Mouse (Mus musculus): ENCODE results near the gene Olfr1462. TPM values are rescaled to one million over a fixed set of nuclear protein-coding genes. Genes with fewer than 3 reads are reported as not detected.

The Olfr1462 gene
- polyA plus RNA-seq (2012; ENCODE audit: insufficient read depth, insufficient read length, low replicate concordance, missing spikeins), result not detected in 2 replicates

- H3K4me3 ChIP-seq (ENCODE audit: insufficient read depth, low read depth, low read length), result no peak within 1 kb of the TSS
- TF ChIP-seq CTCF (IDR thresholded peaks at IDR 0.05; ENCODE audit: insufficient read depth, low read depth, low read length) (no peak), POLR2A (IDR thresholded peaks at IDR 0.05; ENCODE audit: insufficient read depth, low read depth, low read length) (no peak)
- 76% methylated on average over 1 of the region's 1 CpGs for WGBS
- no peaks in the 10 kb centered on the region for H3K4me1 ChIP-seq (ENCODE audit: control insufficient read depth, insufficient read depth, low read length)
- H3K27ac ChIP-seq (ENCODE audit: insufficient read depth, low read depth, low read length), result no peak within 1 kb of the TSS
These were observed at the start of gene Olfr1462 for GRCm38 (mm10) chr19:13185434-13185833. Gene Olfr1462, plus strand, starts transcription at chr19:13185734.

- WGBS, result 77% methylated on average over 1 of the region's 1 CpGs
- H3K4me1 ChIP-seq (ENCODE audit: control insufficient read depth, insufficient read depth, low read length), result no peaks in the 10 kb centered on the region
- TF ChIP-seq CTCF (IDR thresholded peaks at IDR 0.05; ENCODE audit: insufficient read depth, low read depth, low read length) (no peak), POLR2A (IDR thresholded peaks at IDR 0.05; ENCODE audit: insufficient read depth, low read depth, low read length) (no peak)
These were observed 36.1 kb upstream of the Olfr1462 start, which contains the start of gene Olfr1459 for GRCm38 (mm10) chr19:13149449-13149848. Gene Olfr1459, minus strand, starts transcription at chr19:13149549.

GRCm38 (mm10) chr19:13162700-13163099, 22.8 kb upstream of the Olfr1462 start, which contains the start of gene Olfr1461:
Gene Olfr1461, plus strand, starts transcription at chr19:13163000.
- no peak within 1 kb of the TSS for H3K27ac ChIP-seq (ENCODE audit: insufficient read depth, low read depth, low read length)
- 39% methylated on average over 1 of the region's 1 CpGs for WGBS
- H3K4me3 ChIP-seq (ENCODE audit: insufficient read depth, low read depth, low read length), result no peak within 1 kb of the TSS
- no peaks in the 10 kb centered on the region for H3K4me1 ChIP-seq (ENCODE audit: control insufficient read depth, insufficient read depth, low read length)
- TF ChIP-seq CTCF (IDR thresholded peaks at IDR 0.05; ENCODE audit: insufficient read depth, low read depth, low read length), result no peak
- TF ChIP-seq POLR2A (IDR thresholded peaks at IDR 0.05; ENCODE audit: insufficient read depth, low read depth, low read length), result no peak

More at GRCm38 (mm10) chr19:13149449-13149848, 36.1 kb upstream of the Olfr1462 start, which contains the start of gene Olfr1459:
- H3K4me3 ChIP-seq (ENCODE audit: insufficient read depth, low read depth, low read length), result no peak within 1 kb of the TSS
- no peak within 1 kb of the TSS for H3K27ac ChIP-seq (ENCODE audit: insufficient read depth, low read depth, low read length)

- WGBS, result 89% methylated on average over 11 of the region's 11 CpGs
- Histone ChIP-seq H3K27ac (ENCODE audit: insufficient read depth, low read depth, low read length) (no peak overlapping the region), H3K4me3 (ENCODE audit: insufficient read depth, low read depth, low read length) (no peak overlapping the region), H3K4me1 (ENCODE audit: control insufficient read depth, insufficient read depth, low read length) (no peaks in the 10 kb centered on the region)
- TF ChIP-seq CTCF (IDR thresholded peaks at IDR 0.05; ENCODE audit: insufficient read depth, low read depth, low read length) (no peak), POLR2A (IDR thresholded peaks at IDR 0.05; ENCODE audit: insufficient read depth, low read depth, low read length) (no peak)
These were observed 36.1 kb downstream of the Olfr1462 start for GRCm38 (mm10) chr19:13221666-13222065.

GRCm38 (mm10) chr19:13231028-13231427, 45.5 kb downstream of the Olfr1462 start, which contains the start of gene Olfr1463:
Gene Olfr1463, plus strand, starts transcription at chr19:13231328.
- no peak for TF ChIP-seq CTCF (IDR thresholded peaks at IDR 0.05; ENCODE audit: insufficient read depth, low read depth, low read length)
- TF ChIP-seq POLR2A (IDR thresholded peaks at IDR 0.05; ENCODE audit: insufficient read depth, low read depth, low read length), result no peak
- H3K4me3 ChIP-seq (ENCODE audit: insufficient read depth, low read depth, low read length), result no peak within 1 kb of the TSS
- no peak within 1 kb of the TSS for H3K27ac ChIP-seq (ENCODE audit: insufficient read depth, low read depth, low read length)
- H3K4me1 ChIP-seq (ENCODE audit: control insufficient read depth, insufficient read depth, low read length), result no peaks in the 10 kb centered on the region

Other genes starting within 250 kb of the Olfr1462 start
- gene Olfr1450, start 235.5 kb upstream of the Olfr1462 start, polyA plus RNA-seq (2012; ENCODE audit: insufficient read depth, insufficient read length, low replicate concordance, missing spikeins), result not detected in 2 replicates
- gene Olfr1451, start 190.7 kb upstream of the Olfr1462 start, polyA plus RNA-seq (2012; ENCODE audit: insufficient read depth, insufficient read length, low replicate concordance, missing spikeins), result not detected in 2 replicates
- gene Olfr1453, start 157.4 kb upstream of the Olfr1462 start, polyA plus RNA-seq (2012; ENCODE audit: insufficient read depth, insufficient read length, low replicate concordance, missing spikeins), result not detected in 2 replicates
- gene Olfr1454, start 125.1 kb upstream of the Olfr1462 start, polyA plus RNA-seq (2012; ENCODE audit: insufficient read depth, insufficient read length, low replicate concordance, missing spikeins), result not detected in 2 replicates
- gene Olfr1457, start 87.8 kb upstream of the Olfr1462 start, polyA plus RNA-seq (2012; ENCODE audit: insufficient read depth, insufficient read length, low replicate concordance, missing spikeins), result not detected in 2 replicates
- not detected in 2 replicates for gene Olfr1458, start 79.0 kb upstream of the Olfr1462 start, polyA plus RNA-seq (2012; ENCODE audit: insufficient read depth, insufficient read length, low replicate concordance, missing spikeins)
- not detected in 2 replicates for gene Olfr1459, start 36.2 kb upstream of the Olfr1462 start, polyA plus RNA-seq (2012; ENCODE audit: insufficient read depth, insufficient read length, low replicate concordance, missing spikeins)
- gene Olfr1461, start 22.7 kb upstream of the Olfr1462 start, polyA plus RNA-seq (2012; ENCODE audit: insufficient read depth, insufficient read length, low replicate concordance, missing spikeins), result not detected in 2 replicates
- gene Olfr1463, start 45.6 kb downstream of the Olfr1462 start, polyA plus RNA-seq (2012; ENCODE audit: insufficient read depth, insufficient read length, low replicate concordance, missing spikeins), result not detected in 2 replicates
- gene Olfr1465, start 129.8 kb downstream of the Olfr1462 start, polyA plus RNA-seq (2012; ENCODE audit: insufficient read depth, insufficient read length, low replicate concordance, missing spikeins), result not detected in 2 replicates
- not detected in 2 replicates for gene Olfr1466, start 153.1 kb downstream of the Olfr1462 start, polyA plus RNA-seq (2012; ENCODE audit: insufficient read depth, insufficient read length, low replicate concordance, missing spikeins)
- not detected in 2 replicates for gene Olfr1467, start 176.5 kb downstream of the Olfr1462 start, polyA plus RNA-seq (2012; ENCODE audit: insufficient read depth, insufficient read length, low replicate concordance, missing spikeins)
- not detected in 2 replicates for gene Olfr1469, start 222.1 kb downstream of the Olfr1462 start, polyA plus RNA-seq (2012; ENCODE audit: insufficient read depth, insufficient read length, low replicate concordance, missing spikeins)

Data from olfactory bulb, adult 2 months (tissue).